Mouse (Mus musculus): Measurements from ENCODE around the gene Ercc2.

GRCm38 (mm10) chr7:19409753-19410152 lies 27.9 kb downstream of the Ercc2 start:
- TF ChIP-seq CTCF (IDR thresholded peaks at IDR 0.05; ENCODE audit: low read depth) (no peak), EP300 (IDR thresholded peaks at IDR 0.05; ENCODE audit: low read depth) (no peak; the same call in 1 of the 2 replicates)
